Mouse (Mus musculus) brown adipose tissue, adult 24 weeks (tissue): ENCODE data around the gene Ndnf. TPM values are rescaled to one million over a fixed set of nuclear protein-coding genes. Genes with fewer than 3 reads are reported as not detected.

Experiments used
- H3K27ac ChIP-seq: fragments of 200-500 bp; replicated peaks from 2 replicates; pipeline ENCODE4 v1.5.1; 2012; ENCODE audit warnings: low read depth, mild to moderate bottlenecking, low read length
- H3K4me1 ChIP-seq: fragments of 200-500 bp; 2 replicates; pipeline ENCODE4 v1.6.1; 2012; ENCODE audit warnings: low read length, mixed read lengths; ENCODE audit not compliant: control insufficient read depth, insufficient read depth, insufficient read length
- H3K4me3 ChIP-seq: fragments of 200-500 bp; 2 replicates; pipeline ENCODE4 v1.5.1; 2012; ENCODE audit warnings: low read depth, mild to moderate bottlenecking, low read length, moderate library complexity; ENCODE audit not compliant: insufficient read depth
- polyA plus RNA-seq: library from polyadenylated mRNA; stranded (reverse); fragments of >200 nt; gene quantifications from 2 replicates; pipeline ENCODE4 v1.2.4, GENCODE M21; 2012; ENCODE audit not compliant: missing spikeins, insufficient read depth, insufficient read length

Ndnf gene
- polyA plus RNA-seq, 1 experiment, result 0.67 TPM

GRCm38 (mm10) chr6:65672131-65673031 is 991 bp downstream of the Ndnf start:
- H3K4me1 ChIP-seq, result peaks cover 5% of the 10 kb centered on the region; the same call in 1 of the 2 replicates
- H3K27ac ChIP-seq, result no peak overlapping the region

GRCm38 (mm10) chr6:65693938-65694337 is 22.5 kb downstream of the Ndnf start:
- no peak overlapping the region for H3K4me3 ChIP-seq
- no peak overlapping the region for H3K27ac ChIP-seq
- H3K4me1 ChIP-seq, result no peaks in the 10 kb centered on the region

More at GRCm38 (mm10) chr6:65672131-65673031, 991 bp downstream of the Ndnf start:
- H3K4me3 ChIP-seq, result peak overlapping the region; percentile 60

GRCm38 (mm10) chr6:65720676-65721075 is 49.3 kb downstream of the Ndnf start:
- H3K27ac ChIP-seq, result no peak overlapping the region
- no peak overlapping the region for H3K4me3 ChIP-seq
- H3K4me1 ChIP-seq, result no peaks in the 10 kb centered on the region

- Histone ChIP-seq H3K27ac (no peak overlapping the region), H3K4me1 (no peaks in the 10 kb centered on the region), H3K4me3 (no peak overlapping the region)
Measured at GRCm38 (mm10) chr6:65725677-65726076, 54.3 kb downstream of the Ndnf start.

- Histone ChIP-seq H3K4me1 (no peaks in the 10 kb centered on the region), H3K27ac (no peak overlapping the region), H3K4me3 (no peak overlapping the region)
Measured at GRCm38 (mm10) chr6:65728261-65728660, 56.9 kb downstream of the Ndnf start.

- H3K27ac ChIP-seq, result no peak overlapping the region
- H3K4me1 ChIP-seq, result no peaks in the 10 kb centered on the region
- H3K4me3 ChIP-seq, result no peak overlapping the region
Measured at GRCm38 (mm10) chr6:65739442-65739841, 68.1 kb downstream of the Ndnf start.

GRCm38 (mm10) chr6:65743144-65743870 is 71.9 kb downstream of the Ndnf start:
- no peaks in the 10 kb centered on the region for H3K4me1 ChIP-seq
- H3K4me3 ChIP-seq, result no peak overlapping the region
- H3K27ac ChIP-seq, result no peak overlapping the region

GRCm38 (mm10) chr6:65743871-65744202 is 72.4 kb downstream of the Ndnf start:
- H3K4me3 ChIP-seq, result no peak overlapping the region
- H3K4me1 ChIP-seq, result no peaks in the 10 kb centered on the region
- H3K27ac ChIP-seq, result no peak overlapping the region

GRCm38 (mm10) chr6:65758214-65758613 is 86.8 kb downstream of the Ndnf start:
- Histone ChIP-seq H3K27ac (no peak overlapping the region), H3K4me3 (no peak overlapping the region), H3K4me1 (no peaks in the 10 kb centered on the region)

GRCm38 (mm10) chr6:65759174-65759573 is 87.8 kb downstream of the Ndnf start:
- H3K4me3 ChIP-seq, result no peak overlapping the region
- H3K27ac ChIP-seq, result no peak overlapping the region
- no peaks in the 10 kb centered on the region for H3K4me1 ChIP-seq

GRCm38 (mm10) chr6:65760073-65760472 is 88.7 kb downstream of the Ndnf start:
- no peaks in the 10 kb centered on the region for H3K4me1 ChIP-seq
- H3K27ac ChIP-seq, result no peak overlapping the region
- H3K4me3 ChIP-seq, result no peak overlapping the region

Other genes starting within 250 kb of the Ndnf start
- 1.5 TPM in 1 of 2 replicates, not detected in the other for gene Tnip3, start 146.3 kb upstream of the Ndnf start, polyA plus RNA-seq
- 1.1 and 1.2 TPM in 2 replicates for gene Prdm5, start 107.4 kb downstream of the Ndnf start, polyA plus RNA-seq